Mouse (Mus musculus) intestine, postnatal 0 days (tissue): ENCODE results near the gene Npb. TPM values are rescaled to one million over a fixed set of nuclear protein-coding genes. Genes with fewer than 3 reads are reported as not detected.

ENCODE experiments used
- ATAC-seq: fragments of 200-750 bp; cut with Nextera tagmentation; 2 replicates; pipeline ENCODE4 v1.8.0; 2017; ENCODE audit warnings: mild to moderate bottlenecking, moderate TSS enrichment, moderate library complexity
- H3K27ac ChIP-seq: fragments of 300-500 bp; sonication (generic); 2 replicates; pipeline ENCODE4 v1.5.1; 2014; ENCODE audit warnings: mild to moderate bottlenecking, low read depth, low read length, moderate library complexity
- H3K27me3 ChIP-seq: fragments of 300-500 bp; sonication (generic); replicated peaks from 2 replicates; pipeline ENCODE4 v1.6.1; 2014; ENCODE audit warnings: low read length, mixed read lengths; ENCODE audit not compliant: control insufficient read depth, insufficient read depth
- H3K36me3 ChIP-seq: fragments of 300-500 bp; sonication (generic); 2 replicates; pipeline ENCODE4 v1.6.1; 2014; ENCODE audit warnings: mild to moderate bottlenecking, moderate library complexity; ENCODE audit not compliant: control insufficient read depth, insufficient read depth
- H3K4me1 ChIP-seq: fragments of 300-500 bp; sonication (generic); replicated peaks from 2 replicates; pipeline ENCODE4 v1.6.1; 2014; ENCODE audit warnings: antibody characterized with exemption, low read length, mixed read lengths; ENCODE audit not compliant: control insufficient read depth, insufficient read depth
- H3K4me2 ChIP-seq: fragments of 300-500 bp; sonication (generic); replicated peaks from 2 replicates; pipeline ENCODE4 v1.6.1; 2014; ENCODE audit warnings: low read depth, mild to moderate bottlenecking, moderate library complexity
- H3K4me3 ChIP-seq: fragments of 300-500 bp; sonication (generic); 2 replicates; pipeline ENCODE4 v1.5.1; 2014; ENCODE audit warnings: low read depth, low read length
- H3K9ac ChIP-seq: fragments of 300-500 bp; sonication (generic); 2 replicates; pipeline ENCODE4 v1.6.1; 2014; ENCODE audit warnings: mild to moderate bottlenecking, low read depth, low read length
- H3K9me3 ChIP-seq: fragments of 300-500 bp; sonication (generic); 2 replicates; pipeline ENCODE4 v1.6.1; 2016; ENCODE audit warnings: mixed run types; ENCODE audit not compliant: control insufficient read depth
- CTCF ChIP-seq: sonication (generic); IDR thresholded peaks from 2 replicates; pipeline ENCODE4 v1.5.1; 2016; ENCODE audit warnings: low read depth, mild to moderate bottlenecking, control low read depth, antibody characterized with exemption, moderate library complexity
- WGBS: fragments of 180-500 bp; shearing (Covaris S2); extraction: QIAGEN DNeasy Blood & Tissue Kit; methylation state at CpG from one replicate; pipeline ENCODE4 v1.1.7; 2014; 5-methylcytosine and 5-hydroxymethylcytosine counted together
- polyA plus RNA-seq: library from polyadenylated mRNA; unstranded; fragments of >200 nt; fragmentation: Nextera tagmentation; extraction: Ambion mirVana; gene quantifications from 2 replicates; pipeline ENCODE4 v1.2.1, GENCODE M21; 2015

Gene Npb
- polyA plus RNA-seq, 1 experiment from 2014 or later = 3.4 TPM

- peaks cover 10% of the 10 kb centered on the region; the same call in 1 of the 2 replicates for H3K4me1 ChIP-seq
- no peak for TF ChIP-seq CTCF
- H3K27ac ChIP-seq = 0 out of 2 replicates have a peak overlapping the region, but pooled peaks have one; percentile 98
- ATAC-seq = no peak
- no peak overlapping the region for H3K4me3 ChIP-seq
- H3K27me3 ChIP-seq = no peaks in the 10 kb centered on the region
- H3K36me3 ChIP-seq = peaks cover 55% of the 10 kb centered on the region
- no peak overlapping the region for H3K9ac ChIP-seq
- 85% methylated on average over 25 of the region's 25 CpGs for WGBS
- no peaks in the 10 kb centered on the region for H3K9me3 ChIP-seq
- H3K4me2 ChIP-seq = 0 out of 2 replicates have a peak overlapping the region, but pooled peaks have one; percentile 84
These were observed 10.6 kb downstream of the Npb start for GRCm38 (mm10) chr11:120618619-120619535.

GRCm38 (mm10) chr11:120620195-120620594 lies 11.9 kb downstream of the Npb start:
- Histone ChIP-seq H3K4me2 (no peak overlapping the region), H3K4me1 (peaks cover 10% of the 10 kb centered on the region; the same call in 1 of the 2 replicates), H3K27me3 (no peaks in the 10 kb centered on the region), H3K27ac (no peak overlapping the region), H3K9ac (no peak overlapping the region), H3K9me3 (no peaks in the 10 kb centered on the region), H3K4me3 (no peak overlapping the region), H3K36me3 (peaks cover 45% of the 10 kb centered on the region)
- 94% methylated on average over 14 of the region's 14 CpGs for WGBS
- TF ChIP-seq CTCF = no peak
- ATAC-seq = no peak

- H3K9ac ChIP-seq = no peak overlapping the region
- no peak for ATAC-seq
- no peak overlapping the region for H3K4me2 ChIP-seq
- no peaks in the 10 kb centered on the region for H3K27me3 ChIP-seq
- TF ChIP-seq CTCF = no peak
- peaks cover 57% of the 10 kb centered on the region for H3K36me3 ChIP-seq
- H3K27ac ChIP-seq = no peak overlapping the region
- H3K4me3 ChIP-seq = no peak overlapping the region
- peaks cover 4% of the 10 kb centered on the region; the same call in 1 of the 2 replicates for H3K4me1 ChIP-seq
- no peaks in the 10 kb centered on the region for H3K9me3 ChIP-seq
- 85% methylated on average over 6 of the region's 6 CpGs for WGBS
These were observed 14.5 kb downstream of the Npb start for GRCm38 (mm10) chr11:120622805-120623204.

GRCm38 (mm10) chr11:120623961-120624679 lies 15.8 kb downstream of the Npb start:
- Histone ChIP-seq H3K27ac (peak overlapping the region; percentile 94), H3K4me3 (peak overlapping the region; percentile 81), H3K27me3 (no peaks in the 10 kb centered on the region), H3K4me1 (0 out of 2 replicates have a peak, but pooled peaks cover 4% of the 10 kb centered on the region), H3K4me2 (peak overlapping the region; percentile 80), H3K36me3 (peaks cover 52% of the 10 kb centered on the region), H3K9ac (peak overlapping the region; percentile 82), H3K9me3 (no peaks in the 10 kb centered on the region)
- 11% methylated on average over 28 of the region's 30 CpGs for WGBS
- ATAC-seq = peak; percentile 66
- peak; percentile 82 for TF ChIP-seq CTCF

GRCm38 (mm10) chr11:120624680-120625111 lies 16.4 kb downstream of the Npb start:
- Histone ChIP-seq H3K27ac (peak overlapping the region; percentile 94), H3K4me1 (peaks cover 5% of the 10 kb centered on the region; the same call in 1 of the 2 replicates), H3K4me2 (peak overlapping the region; percentile 80), H3K27me3 (no peaks in the 10 kb centered on the region), H3K4me3 (peak overlapping the region; percentile 81), H3K9me3 (no peaks in the 10 kb centered on the region), H3K9ac (peak overlapping the region; percentile 82), H3K36me3 (peaks cover 50% of the 10 kb centered on the region)
- no peak for TF ChIP-seq CTCF
- ATAC-seq = peak; percentile 62
- under 1% methylated on average over 52 of the region's 53 CpGs for WGBS
